Mouse (Mus musculus): ENCODE measurements at regions not wholly inside any gene's neighbourhood (a gene's known extent, or its start where the extent isn't known, plus 50 kb on each side); places are given as distances from the start of the nearest gene placed in this dataset.

GRCm38 (mm10) chr5:148713039-148713438, 160.4 kb upstream of the Ubl3 start:
- TF ChIP-seq NRF1 (IDR thresholded peaks at IDR 0.05; ENCODE audit: low read depth, low read length), result no peak
- TF ChIP-seq CTCF (conservative IDR thresholded peaks at IDR 0.05 in 1 of 2, IDR thresholded peaks at IDR 0.05 in 1 of 2; ENCODE audit: low read depth in 2 of 2, low read length in 2 of 2), result no peak
- no peak for TF ChIP-seq MAZ (IDR thresholded peaks at IDR 0.05; ENCODE audit: low read depth, low read length)

Data from CH12.LX (cell line).